Mouse (Mus musculus) liver, adult 2 months (tissue): Measurements from ENCODE around the gene Gm21149. TPM values are rescaled to one million over a fixed set of nuclear protein-coding genes. Genes with fewer than 3 reads are reported as not detected.
"Not testable (repeated sequence)": the region's sequence is repeated elsewhere in the genome, so short reads cannot be mapped to it uniquely, and the experiment has no call there.

Experiments
- DNase-seq: peaks from one replicate; pipeline ENCODE4 v3.0.0-alpha.2; 2011; ENCODE audit warnings: low read depth, low spot score; ENCODE audit errors: extremely low read depth
- H3K27ac ChIP-seq: fragments of 200-500 bp; replicated peaks from 2 replicates; pipeline ENCODE4 v1.5.1; 2012; ENCODE audit warnings: low read depth, mild to moderate bottlenecking, control low read depth, inconsistent platforms, low read length; ENCODE audit not compliant: insufficient read depth
- H3K27me3 ChIP-seq: fragments of 200-500 bp; 2 replicates; pipeline ENCODE4 v1.6.1; 2012; ENCODE audit warnings: mild to moderate bottlenecking, moderate library complexity, low read length, inconsistent platforms; ENCODE audit not compliant: control insufficient read depth, insufficient read depth
- H3K36me3 ChIP-seq: fragments of 200-500 bp; 2 replicates; pipeline ENCODE4 v1.6.1; 2012; ENCODE audit warnings: low read length, inconsistent platforms; ENCODE audit not compliant: control insufficient read depth, insufficient read depth
- H3K4me1 ChIP-seq: fragments of 200-500 bp; 2 replicates; pipeline ENCODE4 v1.6.1; 2011; ENCODE audit warnings: low read length; ENCODE audit not compliant: control insufficient read depth, insufficient read depth
- H3K4me3 ChIP-seq: fragments of 200-500 bp; 2 replicates; pipeline ENCODE4 v1.5.1; 2011; ENCODE audit warnings: low read depth, mild to moderate bottlenecking, control low read depth, low read length, moderate library complexity; ENCODE audit not compliant: insufficient read depth
- H3K79me2 ChIP-seq: fragments of 200-500 bp; 2 replicates; pipeline ENCODE4 v1.6.1; 2012; ENCODE audit warnings: inconsistent platforms, mild to moderate bottlenecking, low read length, moderate library complexity; ENCODE audit not compliant: control insufficient read depth, insufficient read depth
- H3K9ac ChIP-seq: fragments of 200-500 bp; 2 replicates; pipeline ENCODE4 v1.6.1; 2012; ENCODE audit warnings: low read depth, mild to moderate bottlenecking, control low read depth, inconsistent platforms, low read length
- CTCF ChIP-seq: fragments of 200-500 bp; IDR thresholded peaks from 2 replicates; pipeline ENCODE4 v1.5.1; 2011; ENCODE audit warnings: low read depth, low read length, control low read depth
- WGBS: fragments of 180-500 bp; shearing (Covaris S2); methylation state at CpG from one replicate; pipeline ENCODE4 v1.1.7; 2018; 5-methylcytosine and 5-hydroxymethylcytosine counted together
- polyA plus RNA-seq: library from polyadenylated mRNA; depleted of rRNA; stranded (reverse); fragments of >200 nt; gene quantifications from 2 replicates; pipeline ENCODE4 v1.2.3, GENCODE M21; 2012; rRNA removed
- total RNA-seq: library from RNA; depleted of rRNA; stranded (reverse); fragments of >200 nt; gene quantifications from 2 replicates; pipeline ENCODE4 v1.2.3, GENCODE M21; 2014; rRNA removed

Gene Gm21149
- total RNA-seq: not detected in 2 replicates
- not detected in 2 replicates for polyA plus RNA-seq

DNA sequence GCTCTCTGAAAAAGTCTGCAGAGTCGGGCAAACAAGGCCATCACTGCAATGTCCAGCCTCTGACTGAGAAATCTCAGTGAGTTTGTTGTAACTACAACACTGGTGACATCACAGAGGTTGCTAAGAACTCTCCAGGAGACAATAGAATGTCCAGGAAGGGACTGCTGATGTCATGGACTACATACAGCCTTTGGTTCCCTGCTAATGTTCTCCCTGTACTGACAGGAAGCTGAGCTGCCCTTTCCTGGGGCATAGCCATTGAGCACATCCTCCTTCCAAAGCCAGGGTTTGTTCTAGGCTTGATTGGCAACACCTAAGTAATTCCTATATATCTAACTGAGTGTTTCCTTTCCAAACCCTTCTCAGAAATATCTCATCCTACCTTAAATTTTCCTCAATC, at the start of gene Gm21149:
Gm21149 (minus strand) TSS at position 101 of the 400 bp plus-strand sequence.
- 36% methylated on average over 1 of the region's 1 CpGs for WGBS
- H3K4me1 ChIP-seq, DNase-seq, H3K27me3 ChIP-seq, H3K4me3 ChIP-seq, H3K79me2 ChIP-seq, H3K9ac ChIP-seq, H3K27ac ChIP-seq, H3K36me3 ChIP-seq: not testable (repeated sequence)

DNA sequence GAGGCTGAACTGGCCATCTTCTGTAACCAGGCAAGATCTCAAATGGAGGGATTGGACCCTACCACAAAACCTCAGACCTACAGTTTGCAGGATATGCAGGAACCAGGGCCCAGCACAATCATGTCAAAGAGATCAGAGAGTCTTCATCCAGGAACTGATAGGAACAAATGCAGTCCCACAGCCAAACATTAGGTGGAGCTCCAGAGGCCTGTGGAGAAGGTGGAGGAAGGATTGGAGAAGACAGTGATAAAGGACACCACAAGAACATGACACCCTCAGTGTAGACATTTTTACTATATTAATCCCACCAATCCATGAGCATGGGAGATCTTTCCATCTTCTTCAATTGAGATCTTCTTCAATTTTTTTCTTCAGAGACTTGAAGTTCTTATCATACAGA, 46.1 kb upstream of the Gm21149 start:
- not testable (repeated sequence) for H3K9ac ChIP-seq, H3K27ac ChIP-seq, H3K4me3 ChIP-seq, DNase-seq, H3K4me1 ChIP-seq, H3K27me3 ChIP-seq, H3K79me2 ChIP-seq, H3K36me3 ChIP-seq

DNA sequence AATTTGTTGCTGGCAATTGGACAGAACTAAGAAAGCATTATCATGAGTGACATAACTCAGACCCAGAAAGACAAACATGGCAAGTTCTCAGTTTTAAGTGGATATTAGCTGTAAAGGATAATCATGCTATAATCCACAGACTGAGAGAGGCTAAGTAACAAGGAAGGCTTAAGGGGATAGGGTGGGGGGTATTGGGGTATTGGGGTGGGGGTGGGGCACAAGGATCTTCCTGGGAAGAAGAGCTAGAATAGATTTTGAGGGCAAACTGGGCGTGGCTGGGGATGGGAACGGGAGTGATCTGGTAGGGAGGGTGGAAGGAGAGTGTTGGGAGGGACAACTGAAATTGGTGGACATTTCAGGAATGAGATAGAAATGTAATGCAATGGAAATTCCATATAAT, 45.7 kb upstream of the Gm21149 start:
- not testable (repeated sequence) for H3K79me2 ChIP-seq, H3K36me3 ChIP-seq, H3K4me1 ChIP-seq, H3K4me3 ChIP-seq, H3K27ac ChIP-seq, H3K27me3 ChIP-seq, DNase-seq, H3K9ac ChIP-seq
- 24% methylated on average over 2 of the region's 2 CpGs for WGBS

DNA sequence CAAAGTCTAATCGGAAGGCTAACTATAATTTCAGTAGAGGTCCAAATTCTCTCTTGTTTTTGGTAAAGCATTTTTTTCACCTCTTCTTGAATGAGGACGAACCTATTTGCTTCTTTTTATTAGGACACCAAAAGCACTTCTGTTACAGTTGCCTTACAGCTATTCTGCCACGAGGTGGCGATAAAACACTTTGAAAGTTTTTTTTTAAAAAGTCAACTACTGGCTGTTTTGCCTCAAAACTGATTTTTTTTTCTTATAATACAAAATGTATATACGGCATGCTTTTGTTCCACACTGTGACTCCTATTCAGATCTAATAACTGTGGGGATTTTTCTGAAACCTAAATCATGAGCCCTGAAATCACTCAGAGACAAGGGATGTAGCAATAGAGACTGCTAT, 44.1 kb upstream of the Gm21149 start:
- H3K4me3 ChIP-seq, H3K4me1 ChIP-seq, H3K27me3 ChIP-seq, H3K27ac ChIP-seq, H3K36me3 ChIP-seq, DNase-seq, H3K9ac ChIP-seq, H3K79me2 ChIP-seq: not testable (repeated sequence)
- TF ChIP-seq CTCF: peak; percentile 30; the same call in 1 of the 2 replicates
- WGBS: 11% methylated on average over 5 of the region's 5 CpGs

DNA sequence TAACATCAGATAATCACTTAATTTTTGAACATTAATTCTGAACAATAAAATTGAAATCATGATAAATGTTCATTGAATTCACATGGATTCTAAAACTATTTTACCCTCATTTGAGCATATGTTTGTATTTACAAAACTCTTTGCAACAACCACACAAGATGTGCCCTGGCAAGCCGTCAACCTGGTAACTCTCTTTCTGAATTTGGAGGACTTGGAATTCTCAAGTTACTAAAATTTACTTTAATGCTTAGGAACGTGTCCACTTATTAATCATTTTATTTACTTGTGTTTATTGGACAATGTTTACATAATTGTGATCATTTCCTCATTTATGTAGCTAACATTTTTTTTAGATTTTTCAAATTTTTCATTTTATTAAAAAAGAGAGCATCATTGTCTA, 40.8 kb upstream of the Gm21149 start:
- 58% methylated on average over 2 of the region's 2 CpGs for WGBS
- not testable (repeated sequence) for H3K36me3 ChIP-seq, H3K27ac ChIP-seq, H3K4me1 ChIP-seq, H3K9ac ChIP-seq, H3K79me2 ChIP-seq, H3K27me3 ChIP-seq, H3K4me3 ChIP-seq, DNase-seq

DNA sequence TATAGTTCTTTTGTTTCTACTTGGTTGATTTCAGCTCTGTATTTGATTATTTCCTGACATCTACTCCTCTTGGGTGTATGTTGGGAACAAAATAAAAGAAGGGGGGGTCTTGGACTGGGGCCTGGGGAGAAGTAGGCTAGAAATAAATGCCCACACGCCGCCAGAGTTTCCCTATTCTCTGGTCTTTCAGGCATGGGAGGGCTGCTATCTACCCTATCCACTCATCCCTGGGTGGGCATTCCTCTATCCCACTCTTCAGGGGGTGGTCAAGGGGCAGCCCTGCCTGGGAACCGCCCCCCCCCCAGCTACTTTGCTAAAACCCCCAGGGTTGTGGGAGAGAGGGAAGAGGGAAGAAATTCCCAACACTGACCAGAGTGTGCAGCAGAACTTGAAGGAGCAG, 35.9 kb upstream of the Gm21149 start:
- not testable (repeated sequence) for H3K27me3 ChIP-seq, H3K27ac ChIP-seq, H3K9ac ChIP-seq, H3K4me3 ChIP-seq, H3K4me1 ChIP-seq, H3K36me3 ChIP-seq, H3K79me2 ChIP-seq, DNase-seq
- 57% methylated on average over 3 of the region's 3 CpGs for WGBS

DNA sequence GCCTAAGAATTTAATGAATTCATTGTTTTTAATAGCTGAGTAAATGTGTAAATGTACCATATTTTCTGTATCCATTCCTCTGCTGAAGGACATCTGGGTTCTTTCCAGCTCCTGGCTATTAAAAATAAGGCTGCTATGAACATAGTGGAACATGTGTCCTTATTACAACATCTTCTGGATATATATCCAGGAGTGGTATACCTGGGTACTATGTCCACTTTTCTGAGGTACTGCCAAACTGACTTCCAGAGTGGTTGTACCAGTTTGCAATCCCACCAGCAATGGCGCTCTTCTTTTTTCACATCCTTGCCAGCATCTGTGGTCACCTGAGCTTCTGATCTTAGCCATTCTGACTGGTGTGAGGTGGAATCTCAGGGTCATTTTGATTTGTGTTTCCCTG, 33.6 kb upstream of the Gm21149 start:
- H3K27ac ChIP-seq, H3K27me3 ChIP-seq, H3K79me2 ChIP-seq, H3K9ac ChIP-seq, H3K4me3 ChIP-seq, H3K4me1 ChIP-seq, H3K36me3 ChIP-seq, DNase-seq: not testable (repeated sequence)
- 73% methylated on average over 1 of the region's 1 CpGs for WGBS
